Mouse (Mus musculus): ENCODE data around the gene Chchd10. TPM values are rescaled to one million over a fixed set of nuclear protein-coding genes. Genes with fewer than 3 reads are reported as not detected.

The Chchd10 gene
- polyA plus RNA-seq, 1 experiment from 2014 or later, result 101 TPM

- WGBS (ENCODE audit: insufficient replicate concordance), result 33% methylated on average over 10 of the region's 10 CpGs
- Histone ChIP-seq H3K9ac (no peak overlapping the region), H3K36me3 (no peaks in the 10 kb centered on the region), H3K4me1 (peaks cover 6% of the 10 kb centered on the region), H3K9me3 (replicated peaks) (no peaks in the 10 kb centered on the region), H3K27me3 (replicated peaks) (no peaks in the 10 kb centered on the region), H3K4me2 (no peak overlapping the region), H3K27ac (no peak overlapping the region), H3K4me3 (no peak overlapping the region)
- ATAC-seq, result no peak
These were observed 45.3 kb downstream of the Chchd10 start for GRCm38 (mm10) chr10:75978119-75978834.

- 69% methylated on average over 5 of the region's 5 CpGs for WGBS (ENCODE audit: insufficient replicate concordance)
- no peak overlapping the region for H3K4me2 ChIP-seq
- no peak overlapping the region for H3K27ac ChIP-seq
- ATAC-seq, result no peak
- peaks cover 9% of the 10 kb centered on the region for H3K4me1 ChIP-seq
- no peaks in the 10 kb centered on the region for H3K9me3 ChIP-seq (replicated peaks)
- H3K4me3 ChIP-seq, result no peak overlapping the region
- no peaks in the 10 kb centered on the region for H3K27me3 ChIP-seq (replicated peaks)
- H3K9ac ChIP-seq, result no peak overlapping the region
- no peaks in the 10 kb centered on the region for H3K36me3 ChIP-seq
These were observed 45.9 kb downstream of the Chchd10 start for GRCm38 (mm10) chr10:75978835-75979157.

- H3K4me3 ChIP-seq, result no peak overlapping the region
- no peak overlapping the region for H3K4me2 ChIP-seq
- WGBS (ENCODE audit: insufficient replicate concordance), result 73% methylated on average over 3 of the region's 3 CpGs
- H3K27me3 ChIP-seq (replicated peaks), result no peaks in the 10 kb centered on the region
- H3K9ac ChIP-seq, result no peak overlapping the region
- H3K27ac ChIP-seq, result no peak overlapping the region
- H3K36me3 ChIP-seq, result no peaks in the 10 kb centered on the region
- no peak for ATAC-seq
- H3K9me3 ChIP-seq (replicated peaks), result no peaks in the 10 kb centered on the region
- peaks cover 9% of the 10 kb centered on the region for H3K4me1 ChIP-seq
These were observed 46.5 kb downstream of the Chchd10 start for GRCm38 (mm10) chr10:75979432-75979831.

Other genes starting within 250 kb of the Chchd10 start
- gene Cabin1, start 168.8 kb upstream of the Chchd10 start, polyA plus RNA-seq (2016; fragmentation: Nextera tagmentation; extraction: Ambion mirVana), result 23.7 and 24.4 TPM in 2 replicates
- gene Ddt, start 159.7 kb upstream of the Chchd10 start, polyA plus RNA-seq (2016; fragmentation: Nextera tagmentation; extraction: Ambion mirVana), result 163 and 171 TPM in 2 replicates
- 0.19 TPM in 1 of 2 replicates, not detected in the other for gene Gm20441, start 152.2 kb upstream of the Chchd10 start, polyA plus RNA-seq (2016; fragmentation: Nextera tagmentation; extraction: Ambion mirVana)
- gene Gstt3, start 151.7 kb upstream of the Chchd10 start, polyA plus RNA-seq (2016; fragmentation: Nextera tagmentation; extraction: Ambion mirVana), result 5.9 and 6.7 TPM in 2 replicates
- gene Gstt1, start 134.5 kb upstream of the Chchd10 start, polyA plus RNA-seq (2016; fragmentation: Nextera tagmentation; extraction: Ambion mirVana), result 38.4 and 38.5 TPM in 2 replicates
- gene Gstt4, start 110.6 kb upstream of the Chchd10 start, polyA plus RNA-seq (2016; fragmentation: Nextera tagmentation; extraction: Ambion mirVana), result not detected in 2 replicates
- 32.8 and 33.9 TPM in 2 replicates for gene Gstt2, start 95.7 kb upstream of the Chchd10 start, polyA plus RNA-seq (2016; fragmentation: Nextera tagmentation; extraction: Ambion mirVana)
- 1,383 and 1,459 TPM in 2 replicates for gene Mif, start 72.9 kb upstream of the Chchd10 start, polyA plus RNA-seq (2016; fragmentation: Nextera tagmentation; extraction: Ambion mirVana)
- 1.4 and 2.5 TPM in 2 replicates for gene Derl3, start 39.7 kb upstream of the Chchd10 start, polyA plus RNA-seq (2016; fragmentation: Nextera tagmentation; extraction: Ambion mirVana)
- gene Smarcb1, start 11.5 kb upstream of the Chchd10 start, polyA plus RNA-seq (2016; fragmentation: Nextera tagmentation; extraction: Ambion mirVana), result 99.1 and 109 TPM in 2 replicates
- gene Mmp11, start 3.4 kb downstream of the Chchd10 start, polyA plus RNA-seq (2016; fragmentation: Nextera tagmentation; extraction: Ambion mirVana), result 5.7 and 6.0 TPM in 2 replicates
- 18.9 and 19.6 TPM in 2 replicates for gene Gm867, start 7.5 kb downstream of the Chchd10 start, polyA plus RNA-seq (2016; fragmentation: Nextera tagmentation; extraction: Ambion mirVana)
- 0.27 and 0.98 TPM in 2 replicates for gene Vpreb3, start 9.9 kb downstream of the Chchd10 start, polyA plus RNA-seq (2016; fragmentation: Nextera tagmentation; extraction: Ambion mirVana)
- 0.06 and 0.07 TPM in 2 replicates for gene Gm5134, start 21.4 kb downstream of the Chchd10 start, polyA plus RNA-seq (2016; fragmentation: Nextera tagmentation; extraction: Ambion mirVana)
- 17.5 and 21.0 TPM in 2 replicates for gene Zfp280b, start 99.5 kb downstream of the Chchd10 start, polyA plus RNA-seq (2016; fragmentation: Nextera tagmentation; extraction: Ambion mirVana)
- gene Slc5a4b, start 177.8 kb downstream of the Chchd10 start, polyA plus RNA-seq (2016; fragmentation: Nextera tagmentation; extraction: Ambion mirVana), result 0.16 and 0.17 TPM in 2 replicates
- gene Slc5a4a, start 214.3 kb downstream of the Chchd10 start, polyA plus RNA-seq (2016; fragmentation: Nextera tagmentation; extraction: Ambion mirVana), result 0.06 TPM in 1 of 2 replicates, not detected in the other